Mouse (Mus musculus) midbrain, embryonic 12.5 days (tissue): Measurements from ENCODE around the gene Abcf3. TPM values are rescaled to one million over a fixed set of nuclear protein-coding genes. Genes with fewer than 3 reads are reported as not detected.

Experiments used
- ATAC-seq: fragments of 200-750 bp; cut with Nextera tagmentation; 2 replicates; pipeline ENCODE4 v1.8.0; 2017; ENCODE audit warnings: low read depth, moderate TSS enrichment, moderate library complexity; ENCODE audit not compliant: low FRiP score
- H3K27ac ChIP-seq: fragments of 300-500 bp; sonication (generic); replicated peaks from 2 replicates; pipeline ENCODE4 v1.5.1; 2016; ENCODE audit warnings: mild to moderate bottlenecking
- H3K27me3 ChIP-seq: fragments of 300-500 bp; sonication (generic); 2 replicates; pipeline ENCODE4 v1.6.1; 2016; ENCODE audit warnings: mild to moderate bottlenecking
- H3K36me3 ChIP-seq: fragments of 300-500 bp; sonication (generic); 2 replicates; pipeline ENCODE4 v1.6.1; 2016
- H3K4me1 ChIP-seq: fragments of 300-500 bp; sonication (generic); 2 replicates; pipeline ENCODE4 v1.6.1; 2016
- H3K4me2 ChIP-seq: fragments of 300-500 bp; sonication (generic); replicated peaks from 2 replicates; pipeline ENCODE4 v1.6.1; 2016; ENCODE audit warnings: mild to moderate bottlenecking, moderate library complexity
- H3K4me3 ChIP-seq: fragments of 300-500 bp; sonication (generic); 2 replicates; pipeline ENCODE4 v1.5.1; 2016; ENCODE audit warnings: mild to moderate bottlenecking
- H3K9ac ChIP-seq: fragments of 300-500 bp; sonication (generic); replicated peaks from 2 replicates; pipeline ENCODE4 v1.6.1; 2016; ENCODE audit warnings: mild to moderate bottlenecking, moderate library complexity
- H3K9me3 ChIP-seq: fragments of 300-500 bp; sonication (generic); 2 replicates; pipeline ENCODE4 v1.6.1; 2016; ENCODE audit warnings: mild to moderate bottlenecking
- WGBS: fragments of 180-500 bp; shearing (Covaris S2); methylation state at CpG from one replicate; pipeline ENCODE4 v1.1.7; 2016; 5-methylcytosine and 5-hydroxymethylcytosine counted together
- microRNA counts: library from miRNA; unstranded; fragments of <30 nt; microRNA quantifications from one replicate; lab custom pipeline; 2017
- microRNA-seq: library from miRNA; unstranded; fragments of <30 nt; microRNA quantifications from one replicate; pipeline ENCODE4, GENCODE M21; 2017
- polyA plus RNA-seq: library from polyadenylated mRNA; unstranded; fragments of >200 nt; fragmentation: Nextera tagmentation; extraction: Ambion mirVana; gene quantifications from 2 replicates; pipeline ENCODE4 v1.2.1, GENCODE M21; 2016

The Abcf3 gene
- polyA plus RNA-seq, 1 experiment from 2014 or later: 77.9 TPM

GRCm38 (mm10) chr16:20596687-20597441 is 48.5 kb downstream of the Abcf3 start:
- Histone ChIP-seq H3K9me3 (no peaks in the 10 kb centered on the region), H3K4me3 (no peak overlapping the region), H3K4me1 (no peaks in the 10 kb centered on the region), H3K27me3 (peaks cover 36% of the 10 kb centered on the region), H3K27ac (no peak overlapping the region), H3K4me2 (no peak overlapping the region), H3K9ac (no peak overlapping the region), H3K36me3 (no peaks in the 10 kb centered on the region)
- ATAC-seq: no peak
- 79% methylated on average over 7 of the region's 7 CpGs for WGBS

- 87% methylated on average over 5 of the region's 5 CpGs for WGBS
These were observed 52.1 kb downstream of the Abcf3 start for GRCm38 (mm10) chr16:20600511-20600910.

GRCm38 (mm10) chr16:20604705-20605104 is 56.3 kb downstream of the Abcf3 start:
- H3K4me3 ChIP-seq: no peak overlapping the region
- ATAC-seq: no peak
- H3K4me1 ChIP-seq: peaks cover 12% of the 10 kb centered on the region
- H3K9ac ChIP-seq: no peak overlapping the region
- WGBS: 88% methylated on average over 9 of the region's 9 CpGs
- no peaks in the 10 kb centered on the region for H3K27me3 ChIP-seq
- H3K9me3 ChIP-seq: no peaks in the 10 kb centered on the region
- H3K36me3 ChIP-seq: peaks cover 44% of the 10 kb centered on the region
- H3K27ac ChIP-seq: no peak overlapping the region
- H3K4me2 ChIP-seq: no peak overlapping the region

More at GRCm38 (mm10) chr16:20600511-20600910, 52.1 kb downstream of the Abcf3 start:
- no peaks in the 10 kb centered on the region for H3K9me3 ChIP-seq
- no peak overlapping the region for H3K4me3 ChIP-seq
- peaks cover 8% of the 10 kb centered on the region; the same call in 1 of the 2 replicates for H3K27me3 ChIP-seq
- H3K4me2 ChIP-seq: no peak overlapping the region
- H3K4me1 ChIP-seq: no peaks in the 10 kb centered on the region
- no peak overlapping the region for H3K27ac ChIP-seq
- H3K36me3 ChIP-seq: peaks cover 17% of the 10 kb centered on the region
- no peak overlapping the region for H3K9ac ChIP-seq
- no peak for ATAC-seq

- Histone ChIP-seq H3K4me2 (peak overlapping the region; percentile 68), H3K9ac (peak overlapping the region; percentile 77), H3K27ac (peak overlapping the region; percentile 75)
These were observed 62.4 kb downstream of the Abcf3 start for GRCm38 (mm10) chr16:20610501-20611356.

More at GRCm38 (mm10) chr16:20610501-20611356, 62.4 kb downstream of the Abcf3 start:
- peak overlapping the region; percentile 70 for H3K4me3 ChIP-seq
- no peaks in the 10 kb centered on the region for H3K9me3 ChIP-seq
- ATAC-seq: peak; percentile 59; the same call in 1 of the 2 replicates
- WGBS: under 1% methylated on average over 28 of the region's 28 CpGs
- H3K36me3 ChIP-seq: peaks cover 25% of the 10 kb centered on the region
- no peaks in the 10 kb centered on the region for H3K27me3 ChIP-seq
- peaks cover 24% of the 10 kb centered on the region for H3K4me1 ChIP-seq

MicroRNAs encoded within 50 kb of the gene (microRNA counts, 519-probe panel; counts per million panel counts)
- 4,484 counts per million, percentile 33 among the panel's probes with 10 or more counts for microRNA mmu-miR-1224 (lab: Ali Mortazavi, UCI)

Small RNA genes lying within 50 kb of the gene (microRNA-seq; reads per million reads assigned to microRNA genes)
- gene Mir1224: 20.9 reads per million, percentile 33 among the genes with 10 or more reads in this experiment

Other genes with a start within 250 kb of the Abcf3 start
- gene Parl, start 246.2 kb upstream of the Abcf3 start, polyA plus RNA-seq: 95.0 and 95.2 TPM in 2 replicates
- not detected in 2 replicates for gene Cyp2ab1, start 223.2 kb upstream of the Abcf3 start, polyA plus RNA-seq
- 122 and 138 TPM in 2 replicates for gene Abcc5, start 122.2 kb upstream of the Abcf3 start, polyA plus RNA-seq
- gene Eif2b5, start 49.8 kb upstream of the Abcf3 start, polyA plus RNA-seq: 120 and 136 TPM in 2 replicates
- gene Dvl3, start 31.6 kb upstream of the Abcf3 start, polyA plus RNA-seq: 49.1 and 52.6 TPM in 2 replicates
- gene Ap2m1, start 13.1 kb upstream of the Abcf3 start, polyA plus RNA-seq: 906 and 914 TPM in 2 replicates
- 6.0 and 7.5 TPM in 2 replicates for gene Vwa5b2, start 40.9 kb downstream of the Abcf3 start, polyA plus RNA-seq
- 19.0 and 22.1 TPM in 2 replicates for gene Eef1akmt4, start 63.0 kb downstream of the Abcf3 start, polyA plus RNA-seq
- gene Gm49333, start 63.0 kb downstream of the Abcf3 start, polyA plus RNA-seq: 0.45 TPM in 1 of 2 replicates, not detected in the other
- gene Alg3, start 63.2 kb downstream of the Abcf3 start, polyA plus RNA-seq: 42.6 TPM in 2 replicates
- gene Camk2n2, start 72.7 kb downstream of the Abcf3 start, polyA plus RNA-seq: 8.8 and 9.8 TPM in 2 replicates
- 7.8 and 9.7 TPM in 2 replicates for gene Ece2, start 81.3 kb downstream of the Abcf3 start, polyA plus RNA-seq
- 432 and 443 TPM in 2 replicates for gene Psmd2, start 103.1 kb downstream of the Abcf3 start, polyA plus RNA-seq
- gene Eif4g1, start 119.7 kb downstream of the Abcf3 start, polyA plus RNA-seq: 191 and 210 TPM in 2 replicates
- 17.9 and 18.0 TPM in 2 replicates for gene Fam131a, start 144.7 kb downstream of the Abcf3 start, polyA plus RNA-seq
- 84.5 and 87.6 TPM in 2 replicates for gene Polr2h, start 169.1 kb downstream of the Abcf3 start, polyA plus RNA-seq
- gene Clcn2, start 169.2 kb downstream of the Abcf3 start, polyA plus RNA-seq: 30.7 and 32.8 TPM in 2 replicates
- 4.8 and 5.3 TPM in 2 replicates for gene Chrd, start 184.6 kb downstream of the Abcf3 start, polyA plus RNA-seq
- 0.43 and 0.63 TPM in 2 replicates for gene Thpo, start 185.9 kb downstream of the Abcf3 start, polyA plus RNA-seq